Mouse (Mus musculus) adrenal gland, adult 18-20 months (tissue): Measurements from ENCODE around the gene Dph2. TPM values are rescaled to one million over a fixed set of nuclear protein-coding genes. Genes with fewer than 3 reads are reported as not detected.

Source experiments
- DNase-seq, 2 experiments: peaks; one replicate each; pipeline ENCODE4 v3.0.0; 2021 to 2022; ENCODE audit warnings: low spot score in 2 of 2
- total RNA-seq, 2 experiments: library from RNA; stranded (reverse); gene quantifications; 1 replicate in 1 of 2; 2 replicates in 1 of 2; pipeline ENCODE4 v1.2.3; 2021

Gene Dph2
- total RNA-seq, 2 experiments from 2014 or later: 11.7 to 13.3 TPM

GRCm38 (mm10) chr4:117878301-117878700, 13.5 kb downstream of the Dph2 start:
- DNase-seq: no peak

GRCm38 (mm10) chr4:117873615-117874014, 18.2 kb downstream of the Dph2 start:
- no peak for DNase-seq

- DNase-seq: no peak
Observed at GRCm38 (mm10) chr4:117872471-117872886, 19.4 kb downstream of the Dph2 start, which contains the start of gene Ccdc24. Gene Ccdc24 (minus strand): TSS chr4:117872557.

- no peak for DNase-seq
Observed at GRCm38 (mm10) chr4:117871787-117872186, 20.0 kb downstream of the Dph2 start.

- DNase-seq: no peak
Observed at GRCm38 (mm10) chr4:117870437-117870836, 21.4 kb downstream of the Dph2 start.

GRCm38 (mm10) chr4:117869317-117869716, 22.5 kb downstream of the Dph2 start:
- DNase-seq: no peak

- DNase-seq: peak; percentile 54 to 69
Observed at GRCm38 (mm10) chr4:117867823-117868222, 24.0 kb downstream of the Dph2 start.

GRCm38 (mm10) chr4:117867000-117867399, 24.8 kb downstream of the Dph2 start:
- no peak for DNase-seq

GRCm38 (mm10) chr4:117866083-117866482, 25.7 kb downstream of the Dph2 start:
- DNase-seq: peak; percentile 75 to 77

- DNase-seq: no peak
Observed at GRCm38 (mm10) chr4:117862823-117863222, 29.0 kb downstream of the Dph2 start.

GRCm38 (mm10) chr4:117860570-117860969, 31.3 kb downstream of the Dph2 start:
- no peak for DNase-seq

GRCm38 (mm10) chr4:117858794-117859193, 33.0 kb downstream of the Dph2 start:
- DNase-seq: peak; percentile 72 to 78

GRCm38 (mm10) chr4:117855146-117855545, 36.7 kb downstream of the Dph2 start:
- no peak for DNase-seq

GRCm38 (mm10) chr4:117852152-117852868, 39.5 kb downstream of the Dph2 start:
- no peak for DNase-seq

- DNase-seq: no peak
Observed at GRCm38 (mm10) chr4:117850871-117851270, 41.0 kb downstream of the Dph2 start.

GRCm38 (mm10) chr4:117850176-117850575, 41.7 kb downstream of the Dph2 start:
- no peak for DNase-seq

- no peak for DNase-seq
Observed at GRCm38 (mm10) chr4:117849506-117849905, 42.3 kb downstream of the Dph2 start.

- no peak for DNase-seq
Observed at GRCm38 (mm10) chr4:117849063-117849462, 42.8 kb downstream of the Dph2 start.

GRCm38 (mm10) chr4:117847011-117847410, 44.8 kb downstream of the Dph2 start:
- DNase-seq: no peak

- no peak for DNase-seq
Observed at GRCm38 (mm10) chr4:117846261-117846660, 45.6 kb downstream of the Dph2 start.

- no peak for DNase-seq
Observed at GRCm38 (mm10) chr4:117845316-117845715, 46.5 kb downstream of the Dph2 start.

GRCm38 (mm10) chr4:117844467-117844866, 47.4 kb downstream of the Dph2 start:
- peak in 1 of 2 experiments; percentile 31 for DNase-seq

- no peak for DNase-seq
Observed at GRCm38 (mm10) chr4:117843101-117843500, 48.7 kb downstream of the Dph2 start.
